Mouse (Mus musculus) cerebellum, adult 2 months (tissue): ENCODE data around the gene Pcgf2. TPM values are rescaled to one million over a fixed set of nuclear protein-coding genes. Genes with fewer than 3 reads are reported as not detected.
A peak's percentile ranks its signal among the peaks of the same experiment; 100 is the strongest.

ENCODE experiments used
- DNase-seq, 2 experiments: peaks; one replicate each; pipeline ENCODE4 v3.0.0; 2021
- H3K27ac ChIP-seq: fragments of 200-500 bp; 2 replicates; pipeline ENCODE4 v1.5.1; 2012; ENCODE audit warnings: low read length, control low read depth, inconsistent platforms; ENCODE audit not compliant: insufficient read depth
- H3K27me3 ChIP-seq: fragments of 200-500 bp; 2 replicates; pipeline ENCODE4 v1.6.1; 2012; ENCODE audit warnings: inconsistent platforms, mild to moderate bottlenecking, low read length, moderate library complexity; ENCODE audit not compliant: control insufficient read depth, insufficient read depth
- H3K4me1 ChIP-seq: fragments of 200-500 bp; 2 replicates; pipeline ENCODE4 v1.6.1; 2011; ENCODE audit warnings: low read length; ENCODE audit not compliant: control insufficient read depth, insufficient read depth
- H3K4me3 ChIP-seq: fragments of 200-500 bp; replicated peaks from 2 replicates; pipeline ENCODE3; 2011; ENCODE audit warnings: mild to moderate bottlenecking, low read depth, low read length, control low read depth; ENCODE audit not compliant: insufficient read depth
- CTCF ChIP-seq: fragments of 200-500 bp; IDR thresholded peaks from 2 replicates; pipeline ENCODE4 v1.5.1; 2011; ENCODE audit warnings: low read depth, mild to moderate bottlenecking, control low read depth, low read length, moderate library complexity, borderline replicate concordance; ENCODE audit not compliant: insufficient read depth
- POLR2A ChIP-seq: fragments of 200-500 bp; IDR thresholded peaks from 2 replicates; pipeline ENCODE4 v1.6.1; 2011; ENCODE audit warnings: low read length, control low read depth, borderline replicate concordance; ENCODE audit not compliant: insufficient read depth
- WGBS: fragments of 180-500 bp; shearing (Covaris S2); methylation state at CpG from one replicate; pipeline ENCODE4 v1.1.7; 2018; 5-methylcytosine and 5-hydroxymethylcytosine counted together
- polyA plus RNA-seq: library from polyadenylated mRNA; depleted of rRNA; stranded (reverse); fragments of >200 nt; gene quantifications from 2 replicates; pipeline ENCODE4 v1.2.3, GENCODE M21; 2012

Pcgf2 gene
- polyA plus RNA-seq, 1 experiment, result 54.3 TPM

DNA sequence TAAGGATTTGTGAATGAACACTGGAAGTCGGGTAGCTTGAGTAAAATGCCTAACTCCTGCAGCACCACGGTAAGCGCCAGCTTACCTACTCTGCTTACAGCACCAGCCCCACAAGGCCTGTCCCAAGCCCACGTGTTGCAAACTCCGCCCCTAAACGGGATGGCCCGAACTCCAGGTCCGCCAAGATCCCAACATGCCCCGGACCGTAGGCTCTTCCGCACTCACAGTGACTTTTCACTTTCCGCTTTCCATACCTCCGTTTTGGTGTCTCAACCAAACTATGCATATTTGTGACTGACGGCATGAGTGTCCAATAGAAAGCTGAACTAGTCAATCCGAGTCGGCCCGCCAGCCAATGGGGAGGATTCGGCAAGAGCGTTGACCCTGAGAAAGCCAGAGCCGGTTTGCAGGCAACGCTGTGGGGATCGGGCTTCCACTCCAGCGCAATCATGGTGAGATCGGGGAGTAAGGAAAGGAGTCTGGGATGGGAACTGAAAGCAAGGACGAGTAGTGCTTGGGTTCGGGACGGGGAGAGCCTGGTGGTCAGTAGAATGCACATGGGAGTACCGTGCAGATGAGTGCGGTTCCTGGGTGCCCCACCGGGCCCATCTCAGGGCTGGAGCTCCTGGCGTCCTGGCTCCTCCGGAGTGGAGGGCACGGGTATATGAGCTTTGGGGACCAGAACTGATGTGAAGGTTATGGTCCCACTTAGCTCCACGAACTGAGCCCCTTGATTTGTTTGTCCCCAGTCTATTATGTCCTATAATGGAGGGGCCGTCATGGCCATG lies 2.9 kb upstream of the Pcgf2 start, which contains the start of gene Psmb3:
Gene Psmb3, plus strand, starts transcription at position 361 of the 788 bp plus-strand sequence.
- Histone ChIP-seq H3K4me1 (peaks cover 3% of the 10 kb centered on the region), H3K4me3 (peak within 1 kb of the TSS; percentile 98), H3K27me3 (no peaks in the 10 kb centered on the region), H3K27ac (peak within 1 kb of the TSS; percentile 53)
- peak; percentile 99 to 100 for DNase-seq
- TF ChIP-seq CTCF (no peak), POLR2A (peak; percentile 68; the same call in 1 of the 2 replicates)
- WGBS, result under 1% methylated on average over 35 of the region's 35 CpGs

DNA sequence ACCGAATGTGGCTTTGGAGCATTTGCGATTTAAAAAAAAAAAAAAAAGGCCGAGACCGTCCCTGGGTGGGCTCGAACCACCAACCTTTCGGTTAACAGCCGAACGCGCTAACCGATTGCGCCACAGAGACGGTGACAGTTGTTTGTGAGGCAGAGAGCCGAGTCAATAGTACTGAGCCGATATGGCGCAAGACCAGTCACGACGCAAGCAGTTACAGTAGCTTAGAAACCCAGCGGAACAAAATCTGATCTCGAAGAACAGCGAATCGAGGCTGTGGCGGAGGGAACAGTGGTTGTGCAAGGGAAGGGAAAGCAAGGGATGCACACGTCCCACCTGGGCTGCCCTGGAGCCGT lies 2.1 kb upstream of the Pcgf2 start:
- peak overlapping the region; percentile 53 for H3K27ac ChIP-seq
- H3K4me3 ChIP-seq, result peak overlapping the region; percentile 91
- TF ChIP-seq POLR2A (no peak), CTCF (no peak)
- peaks cover 3% of the 10 kb centered on the region for H3K4me1 ChIP-seq
- H3K27me3 ChIP-seq, result no peaks in the 10 kb centered on the region
- WGBS, result under 1% methylated on average over 24 of the region's 24 CpGs
- peak; percentile 86 to 91 for DNase-seq

DNA sequence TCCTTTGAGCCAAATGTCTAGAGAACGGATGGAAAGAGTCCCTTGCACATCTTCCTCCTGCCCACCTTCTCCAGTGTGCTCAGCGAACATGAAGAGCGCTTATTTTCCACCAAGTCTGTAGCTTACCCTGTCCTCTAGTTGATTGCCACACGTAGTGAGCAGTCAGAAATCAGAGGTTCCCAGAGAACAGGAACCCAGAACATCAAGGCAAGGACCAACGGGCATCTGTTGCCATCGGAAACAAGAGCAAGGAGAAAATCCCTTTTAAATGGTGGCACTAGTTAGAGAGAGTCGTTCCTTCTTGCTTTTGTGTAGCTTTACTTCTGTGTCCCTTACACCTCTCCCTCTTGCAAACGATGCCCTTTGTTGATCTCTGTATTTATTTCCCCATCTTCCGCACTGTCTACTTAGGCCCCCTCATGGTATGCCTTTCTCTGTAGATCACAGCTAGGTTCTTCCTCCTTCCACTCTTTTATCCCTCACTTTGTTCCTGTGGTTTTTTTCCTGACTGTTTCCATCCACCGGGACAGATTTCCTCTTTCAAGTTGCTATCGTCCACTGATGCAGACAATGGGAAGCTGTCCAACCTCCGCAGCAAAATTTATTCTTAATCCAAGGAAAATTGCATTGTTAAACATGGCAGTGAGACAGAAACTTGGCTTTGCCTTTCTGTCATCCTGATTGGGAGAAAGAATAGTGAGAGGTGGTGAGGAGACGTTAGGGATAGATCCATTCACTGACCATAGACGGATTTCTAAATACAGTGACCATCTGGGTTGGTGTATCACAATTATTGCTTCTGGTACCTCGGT lies 1.5 kb upstream of the Pcgf2 start:
- DNase-seq, result no peak
- WGBS, result 42% methylated on average over 15 of the region's 15 CpGs
- Histone ChIP-seq H3K27me3 (no peaks in the 10 kb centered on the region), H3K4me1 (peaks cover 3% of the 10 kb centered on the region), H3K4me3 (peak overlapping the region; percentile 91), H3K27ac (no peak overlapping the region)
- TF ChIP-seq POLR2A, result no peak
- no peak for TF ChIP-seq CTCF

DNA sequence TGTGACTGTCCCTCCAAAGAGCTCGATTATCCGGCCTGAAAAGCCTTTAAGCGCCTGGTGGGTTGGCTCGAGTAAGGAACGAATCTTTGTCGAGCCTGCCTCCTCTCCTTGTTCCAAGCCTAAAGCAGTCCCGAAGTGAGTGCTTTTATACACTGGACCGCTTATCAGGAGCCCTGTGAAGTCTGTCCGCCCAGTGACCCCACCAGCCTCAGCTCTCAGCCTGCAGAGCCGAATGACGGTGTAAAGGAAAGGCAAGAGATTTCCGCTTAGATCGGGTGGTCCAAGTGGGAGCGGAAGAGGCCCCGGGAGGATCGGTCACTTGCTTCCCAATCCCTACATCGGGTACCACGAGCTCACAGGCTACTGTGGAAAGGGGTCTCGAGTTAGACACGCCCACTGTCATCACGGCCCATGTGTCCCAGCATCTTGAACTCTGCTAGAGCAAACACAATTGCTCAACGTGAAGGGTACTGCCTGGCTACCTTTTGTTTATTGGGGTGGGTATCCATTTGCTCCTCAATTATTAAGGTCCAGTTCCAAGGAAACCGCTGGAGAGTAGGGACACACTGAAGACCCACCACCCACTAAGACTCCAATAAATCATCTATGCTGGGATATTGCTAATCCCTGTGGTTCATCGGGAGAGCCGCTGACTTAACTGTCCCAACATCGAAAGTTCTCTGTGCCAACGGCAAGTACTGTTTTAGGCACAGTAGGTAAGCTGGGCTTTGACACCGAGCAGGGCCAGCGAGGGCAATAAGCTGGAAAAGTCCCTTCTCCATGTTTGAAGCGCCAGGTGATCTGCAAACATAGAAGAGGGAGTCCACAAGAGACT lies 666 bp upstream of the Pcgf2 start:
- peaks cover 3% of the 10 kb centered on the region for H3K4me1 ChIP-seq
- WGBS, result 17% methylated on average over 30 of the region's 30 CpGs
- peak overlapping the region; percentile 92 for H3K4me3 ChIP-seq
- TF ChIP-seq CTCF (no peak), POLR2A (no peak)
- DNase-seq, result no peak
- no peaks in the 10 kb centered on the region for H3K27me3 ChIP-seq
- peak overlapping the region; percentile 91 for H3K27ac ChIP-seq

DNA sequence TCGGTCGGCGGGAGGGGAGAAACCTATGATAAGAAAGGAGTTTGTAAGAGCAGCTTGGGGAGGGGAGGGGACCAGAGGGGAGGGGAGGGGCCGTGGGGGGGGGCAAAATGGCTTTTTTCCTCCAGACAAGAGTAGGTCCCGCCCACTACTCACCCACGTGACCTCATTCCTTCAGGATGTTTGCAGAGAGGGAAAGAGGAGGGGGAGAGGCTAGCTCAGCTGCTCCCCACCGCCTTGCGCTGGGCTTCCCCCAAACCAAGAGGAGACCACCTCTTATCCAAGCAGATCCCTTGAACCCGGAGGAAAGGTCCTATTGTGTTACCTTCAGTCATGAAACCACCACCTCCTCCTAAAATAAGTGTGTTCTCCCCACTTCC lies 683 bp downstream of the Pcgf2 start:
- DNase-seq, result peak; percentile 84 to 87
- Histone ChIP-seq H3K27ac (peak overlapping the region; percentile 91), H3K4me1 (peaks cover 8% of the 10 kb centered on the region), H3K27me3 (no peaks in the 10 kb centered on the region), H3K4me3 (peak overlapping the region; percentile 92)
- TF ChIP-seq CTCF (no peak), POLR2A (peak; percentile 87; the same call in 1 of the 2 replicates)
- WGBS, result 0% methylated on average over 9 of the region's 9 CpGs

DNA sequence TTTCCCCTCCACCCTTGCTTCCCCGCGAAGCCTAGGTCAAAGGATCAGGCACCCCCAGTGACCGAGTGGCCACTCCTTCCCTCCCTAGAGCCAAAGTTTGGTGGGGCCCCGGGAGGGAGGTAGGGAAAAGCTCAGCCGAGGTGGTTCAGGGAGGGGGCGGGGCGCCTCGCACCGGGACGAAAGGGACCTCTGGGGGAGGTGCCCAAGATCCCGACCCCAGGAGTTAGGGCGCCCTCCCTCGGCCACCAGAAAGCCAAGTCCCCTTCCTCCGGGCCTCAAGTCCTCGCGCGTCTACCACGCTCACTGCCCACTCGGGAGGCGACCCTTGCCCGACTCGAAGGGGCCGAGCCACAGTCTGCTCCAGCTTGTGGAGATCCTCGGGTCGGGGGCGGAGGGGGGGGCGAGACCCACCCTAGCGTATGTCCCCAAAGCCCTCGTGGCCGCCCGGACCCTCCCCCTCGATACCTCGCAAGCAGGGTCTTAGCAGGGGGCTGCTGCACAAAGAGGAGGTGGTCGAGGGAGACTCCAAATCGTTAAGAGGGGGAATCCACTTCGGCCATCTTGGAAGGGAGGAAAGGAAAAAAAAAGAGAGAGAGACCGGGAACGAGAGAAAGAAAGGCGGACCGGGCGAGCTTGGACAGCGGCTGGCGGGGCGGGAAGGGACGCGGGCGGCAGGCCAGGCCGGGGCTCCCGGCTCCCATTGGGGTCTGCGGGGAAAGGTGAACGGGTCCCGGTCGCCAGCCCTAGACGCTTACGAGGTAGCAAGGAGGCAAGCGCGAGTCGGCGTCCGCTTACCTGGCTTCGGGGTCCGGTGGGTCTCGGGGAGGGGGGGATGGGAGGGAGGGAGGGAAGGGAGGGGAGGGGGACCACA lies 1.3 kb downstream of the Pcgf2 start:
- DNase-seq, result peak; percentile 66 to 69
- Histone ChIP-seq H3K27ac (no peak overlapping the region), H3K4me1 (peaks cover 13% of the 10 kb centered on the region), H3K4me3 (peak overlapping the region; percentile 92), H3K27me3 (no peaks in the 10 kb centered on the region)
- TF ChIP-seq POLR2A (no peak), CTCF (no peak; the same call in 1 of the 2 replicates)
- WGBS, result under 1% methylated on average over 63 of the region's 63 CpGs

DNA sequence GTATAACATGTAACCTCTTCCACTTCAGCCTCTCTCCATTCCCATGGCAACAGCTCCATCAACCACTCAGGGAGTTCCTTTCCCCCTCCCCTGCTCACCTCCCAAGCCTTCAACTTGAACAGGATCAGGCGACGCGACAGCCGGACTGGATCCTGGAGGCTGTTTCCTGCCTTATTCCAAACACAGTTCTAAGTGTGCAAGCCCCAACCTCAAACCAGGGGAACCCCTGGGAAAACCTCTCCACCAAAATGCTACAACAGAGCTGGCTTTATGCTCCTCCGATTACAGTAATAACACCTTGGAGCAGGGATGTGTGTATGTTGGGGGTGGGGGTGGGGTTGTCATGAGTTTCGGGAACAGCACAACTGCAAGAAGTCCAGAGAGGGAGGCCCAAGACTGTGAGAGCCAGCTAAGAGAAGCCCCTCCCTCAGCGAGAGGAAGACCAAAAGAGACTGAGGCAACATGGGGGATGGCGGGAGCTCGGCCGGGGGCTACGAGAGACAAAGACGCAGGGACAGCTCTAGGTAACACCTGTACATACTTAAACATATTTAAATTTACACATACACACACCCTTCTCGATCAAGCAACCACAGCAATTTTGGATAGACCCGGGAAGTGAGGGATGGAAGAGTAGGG lies 2.3 kb downstream of the Pcgf2 start:
- TF ChIP-seq CTCF (no peak), POLR2A (no peak)
- Histone ChIP-seq H3K27me3 (no peaks in the 10 kb centered on the region), H3K4me1 (peaks cover 13% of the 10 kb centered on the region), H3K4me3 (peak overlapping the region; percentile 92), H3K27ac (no peak overlapping the region)
- WGBS, result 9% methylated on average over 14 of the region's 14 CpGs
- DNase-seq, result no peak
